Mouse (Mus musculus): ENCODE results near the gene Hyls1. TPM values are rescaled to one million over a fixed set of nuclear protein-coding genes. Genes with fewer than 3 reads are reported as not detected.

Gene Hyls1
- polyA plus RNA-seq, 1 experiment = 2.1 TPM

- Histone ChIP-seq H3K4me1 (no peaks in the 10 kb centered on the region), H3K4me3 (replicated peaks) (no peak overlapping the region), H3K9me3 (no peaks in the 10 kb centered on the region), H3K36me3 (replicated peaks; ENCODE audit: low read length) (no peaks in the 10 kb centered on the region), H3K27me3 (replicated peaks) (peaks cover 12% of the 10 kb centered on the region)
- TF ChIP-seq GATA1 (IDR thresholded peaks at IDR 0.05; ENCODE audit: borderline replicate concordance, low read length) (no peak), FLI1 (IDR thresholded peaks at IDR 0.05; ENCODE audit: low read length) (no peak)
Measured at GRCm38 (mm10) chr9:35529796-35530195, 40.4 kb downstream of the Hyls1 start.

GRCm38 (mm10) chr9:35529141-35529540, 41.1 kb downstream of the Hyls1 start:
- Histone ChIP-seq H3K27me3 (replicated peaks) (peaks cover 10% of the 10 kb centered on the region), H3K4me3 (replicated peaks) (no peak overlapping the region), H3K4me1 (no peaks in the 10 kb centered on the region), H3K36me3 (replicated peaks; ENCODE audit: low read length) (no peaks in the 10 kb centered on the region), H3K9me3 (no peaks in the 10 kb centered on the region)
- no peak for TF ChIP-seq GATA1 (IDR thresholded peaks at IDR 0.05; ENCODE audit: borderline replicate concordance, low read length)

DNA sequence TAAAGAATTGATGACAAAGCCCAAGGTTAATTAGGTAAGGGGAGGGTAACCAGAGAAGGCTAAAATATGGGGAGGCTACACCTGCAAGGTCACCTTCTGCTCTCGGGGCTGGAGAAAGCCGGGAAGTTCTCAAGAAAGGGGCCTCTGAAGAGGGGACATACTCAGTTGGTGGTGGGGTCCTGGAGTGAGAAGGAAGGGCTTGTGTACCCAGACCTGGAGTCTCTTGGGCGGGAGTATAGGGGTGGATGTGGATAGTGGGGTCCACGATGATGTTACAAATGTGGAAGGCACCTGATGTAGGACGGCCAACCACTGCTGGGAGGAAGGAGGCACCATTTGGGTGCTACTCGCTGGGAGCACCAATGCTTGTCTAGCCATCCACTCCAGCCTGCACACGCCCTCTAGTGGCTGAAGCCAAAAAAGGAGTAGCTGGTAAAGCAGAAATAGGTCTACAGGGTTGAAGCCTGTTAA, 46.2 kb downstream of the Hyls1 start:
- TF ChIP-seq GATA1 (IDR thresholded peaks at IDR 0.05; ENCODE audit: borderline replicate concordance, low read length) = no peak
- TF ChIP-seq FLI1 (IDR thresholded peaks at IDR 0.05; ENCODE audit: low read length) = no peak
- Histone ChIP-seq H3K9me3 (no peaks in the 10 kb centered on the region), H3K4me1 (no peaks in the 10 kb centered on the region), H3K36me3 (replicated peaks; ENCODE audit: low read length) (no peaks in the 10 kb centered on the region), H3K4me3 (replicated peaks) (no peak overlapping the region), H3K27me3 (replicated peaks) (peaks cover 19% of the 10 kb centered on the region)

DNA sequence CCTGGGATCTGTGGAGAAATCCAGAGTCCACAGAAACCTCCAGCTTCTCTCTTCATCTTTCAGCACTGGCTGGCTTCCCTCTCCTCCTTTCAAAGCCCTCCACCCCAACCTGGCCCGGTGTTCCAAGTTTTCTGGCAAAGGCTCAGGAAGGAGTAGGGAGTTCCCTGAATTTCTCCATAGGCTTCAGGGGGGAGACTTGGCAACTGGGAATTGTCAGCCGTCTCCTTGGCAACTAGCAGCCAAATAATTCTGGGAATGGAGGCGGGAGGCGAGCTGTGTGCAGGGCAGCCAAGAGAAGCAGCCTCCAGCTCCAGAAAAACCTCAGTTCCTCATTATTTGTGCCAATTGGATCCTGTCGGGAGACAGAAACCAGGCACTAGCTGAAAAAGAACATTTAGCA, 46.7 kb downstream of the Hyls1 start:
- no peaks in the 10 kb centered on the region for H3K4me1 ChIP-seq
- H3K9me3 ChIP-seq = no peaks in the 10 kb centered on the region
- H3K36me3 ChIP-seq (replicated peaks; ENCODE audit: low read length) = no peaks in the 10 kb centered on the region
- no peak for TF ChIP-seq FLI1 (IDR thresholded peaks at IDR 0.05; ENCODE audit: low read length)
- no peak for TF ChIP-seq GATA1 (IDR thresholded peaks at IDR 0.05; ENCODE audit: borderline replicate concordance, low read length)
- H3K27me3 ChIP-seq (replicated peaks) = peaks cover 17% of the 10 kb centered on the region
- no peak overlapping the region for H3K4me3 ChIP-seq (replicated peaks)

DNA sequence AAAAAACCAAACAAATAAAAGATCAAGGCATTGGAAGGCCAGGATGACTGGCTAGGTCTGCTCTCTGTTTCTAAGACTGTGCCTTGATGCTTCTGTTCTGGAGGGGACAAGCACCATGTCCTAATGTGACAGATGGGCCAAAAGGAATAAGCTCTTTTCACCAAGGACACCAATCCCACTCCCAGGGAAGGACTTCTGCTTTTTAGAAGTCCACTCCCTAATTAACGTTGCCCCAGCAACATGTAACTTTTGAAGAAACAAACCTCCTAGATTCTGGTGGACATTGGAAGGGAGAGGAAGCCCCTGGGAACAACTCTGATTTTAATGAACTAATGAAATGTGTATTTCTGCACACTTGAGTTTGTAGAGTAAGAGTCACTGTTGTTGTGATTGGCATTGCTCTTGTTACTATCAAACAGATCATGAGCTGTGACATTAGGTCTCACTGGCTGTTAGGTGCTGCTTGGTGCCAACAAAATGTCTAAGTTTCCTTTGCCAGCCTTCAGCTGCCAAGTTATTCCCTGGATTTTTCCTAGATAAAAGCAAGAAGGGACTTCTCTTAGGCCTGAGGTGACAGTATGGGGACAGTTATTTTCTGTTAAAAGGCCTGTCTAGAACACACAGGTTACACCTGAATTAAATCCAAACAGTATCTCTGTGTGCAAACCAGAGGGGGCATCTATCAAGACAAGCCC, 47.2 kb downstream of the Hyls1 start:
- Histone ChIP-seq H3K27me3 (replicated peaks) (peaks cover 17% of the 10 kb centered on the region), H3K36me3 (replicated peaks; ENCODE audit: low read length) (no peaks in the 10 kb centered on the region), H3K4me1 (no peaks in the 10 kb centered on the region), H3K9me3 (no peaks in the 10 kb centered on the region), H3K4me3 (replicated peaks) (no peak overlapping the region)
- TF ChIP-seq FLI1 (IDR thresholded peaks at IDR 0.05; ENCODE audit: low read length) (no peak), GATA1 (IDR thresholded peaks at IDR 0.05; ENCODE audit: borderline replicate concordance, low read length) (no peak)

GRCm38 (mm10) chr9:35522241-35522640, 48.0 kb downstream of the Hyls1 start:
- H3K4me3 ChIP-seq (replicated peaks) = no peak overlapping the region
- H3K36me3 ChIP-seq (replicated peaks; ENCODE audit: low read length) = no peaks in the 10 kb centered on the region
- TF ChIP-seq GATA1 (IDR thresholded peaks at IDR 0.05; ENCODE audit: borderline replicate concordance, low read length) = no peak

DNA sequence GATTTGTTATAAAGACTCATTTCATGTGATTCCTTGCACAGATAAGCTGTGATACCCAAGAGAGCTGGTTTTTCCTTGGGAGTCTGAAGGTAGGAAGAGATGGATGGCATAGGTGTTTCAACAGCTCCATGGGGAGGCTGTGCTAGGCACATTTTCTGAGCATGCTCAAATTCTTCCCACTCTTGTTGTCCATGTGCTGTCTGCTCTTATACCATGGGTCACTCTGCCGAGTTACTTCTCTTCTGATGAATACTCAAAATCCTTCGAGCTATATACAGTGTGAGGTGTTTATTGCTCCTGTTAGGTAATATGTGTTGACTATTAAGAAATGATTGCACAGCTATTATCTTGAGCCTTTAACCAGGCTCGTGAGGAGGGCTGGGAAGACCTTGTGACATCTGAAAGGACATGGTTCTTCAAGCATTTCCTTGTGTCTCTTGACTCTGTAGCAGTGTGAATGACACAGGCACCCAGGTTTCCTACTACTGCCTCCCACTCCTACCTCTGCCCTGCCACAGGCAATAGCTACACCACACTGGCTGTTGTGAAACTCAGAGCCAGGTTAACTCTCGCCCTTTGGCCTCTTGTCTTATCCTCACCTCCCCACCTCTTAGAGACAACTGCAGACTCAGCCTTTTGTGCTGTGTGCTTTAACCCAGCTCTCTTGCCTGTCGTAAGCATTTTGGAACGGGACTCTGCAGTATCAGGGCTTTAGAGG, 49.4 kb downstream of the Hyls1 start:
- TF ChIP-seq GATA1 (IDR thresholded peaks at IDR 0.05; ENCODE audit: borderline replicate concordance, low read length) (no peak), FLI1 (IDR thresholded peaks at IDR 0.05; ENCODE audit: low read length) (no peak)
- H3K27me3 ChIP-seq (replicated peaks) = peaks cover 17% of the 10 kb centered on the region

More at GRCm38 (mm10) chr9:35522241-35522640, 48.0 kb downstream of the Hyls1 start:
- Histone ChIP-seq H3K9me3 (no peaks in the 10 kb centered on the region), H3K27me3 (replicated peaks) (peaks cover 17% of the 10 kb centered on the region), H3K4me1 (no peaks in the 10 kb centered on the region)

DNA sequence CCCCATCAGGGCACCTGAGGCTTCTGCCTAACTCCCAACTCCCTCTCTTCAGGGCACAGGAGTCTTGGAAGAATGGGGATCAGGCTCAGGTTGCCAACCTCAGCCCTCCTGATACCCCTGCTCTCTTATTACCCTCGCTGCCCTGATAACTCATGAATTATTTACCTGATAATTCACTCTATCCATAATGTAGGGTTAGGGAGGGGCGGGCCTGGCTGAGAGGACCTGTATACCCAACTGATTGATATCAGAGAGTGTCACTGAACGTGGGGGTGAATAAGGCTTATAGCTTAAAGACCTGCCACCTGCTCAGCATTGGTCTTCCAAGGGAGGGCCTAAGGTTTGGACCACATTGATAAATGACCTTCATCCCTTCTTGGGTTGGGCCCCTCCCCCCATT, 52.0 kb downstream of the Hyls1 start, which contains the start of gene Gm1113:
Gm1113 (minus strand) TSS at position 101 of the 400 bp plus-strand sequence.
- H3K9me3 ChIP-seq = no peaks in the 10 kb centered on the region
- H3K4me1 ChIP-seq = no peaks in the 10 kb centered on the region
- TF ChIP-seq FLI1 (IDR thresholded peaks at IDR 0.05; ENCODE audit: low read length) (no peak), GATA1 (IDR thresholded peaks at IDR 0.05; ENCODE audit: borderline replicate concordance, low read length) (no peak)

More for the DNA sequence above, 49.4 kb downstream of the Hyls1 start:
- H3K36me3 ChIP-seq (replicated peaks; ENCODE audit: low read length) = no peaks in the 10 kb centered on the region
- H3K4me1 ChIP-seq = no peaks in the 10 kb centered on the region
- H3K4me3 ChIP-seq (replicated peaks) = no peak overlapping the region
- no peaks in the 10 kb centered on the region for H3K9me3 ChIP-seq

DNA sequence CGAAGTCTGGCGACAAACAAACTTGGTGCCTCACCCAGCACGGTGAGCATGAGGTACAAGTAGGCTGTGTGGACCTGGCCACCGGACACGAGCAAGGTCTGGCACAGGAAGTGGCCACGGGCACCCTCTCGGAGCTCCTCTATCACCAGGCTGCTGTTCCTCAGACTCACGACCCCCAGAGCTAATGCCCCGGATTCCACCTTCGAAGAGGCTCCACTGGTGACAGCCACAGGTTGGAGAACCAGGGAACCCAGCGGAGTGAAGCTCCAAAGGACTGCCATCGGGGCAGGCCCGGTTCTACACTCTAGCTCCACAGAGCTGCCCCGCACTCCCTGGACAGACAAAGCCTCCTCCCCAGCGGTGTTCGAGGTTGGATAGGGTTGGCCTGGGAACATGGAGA, 53.5 kb downstream of the Hyls1 start:
- H3K4me3 ChIP-seq (replicated peaks) = no peak overlapping the region
- H3K36me3 ChIP-seq (replicated peaks; ENCODE audit: low read length) = no peaks in the 10 kb centered on the region
- peaks cover 24% of the 10 kb centered on the region for H3K27me3 ChIP-seq (replicated peaks)
- no peaks in the 10 kb centered on the region for H3K9me3 ChIP-seq
- TF ChIP-seq GATA1 (IDR thresholded peaks at IDR 0.05; ENCODE audit: borderline replicate concordance, low read length) (no peak), FLI1 (IDR thresholded peaks at IDR 0.05; ENCODE audit: low read length) (no peak)
- H3K4me1 ChIP-seq = no peaks in the 10 kb centered on the region

More for the DNA sequence above, 52.0 kb downstream of the Hyls1 start, which contains the start of gene Gm1113:
- H3K27me3 ChIP-seq (replicated peaks) = peaks cover 27% of the 10 kb centered on the region
- H3K4me3 ChIP-seq (replicated peaks) = no peak within 1 kb of the TSS
- no peaks in the 10 kb centered on the region for H3K36me3 ChIP-seq (replicated peaks; ENCODE audit: low read length)

- H3K9me3 ChIP-seq = no peaks in the 10 kb centered on the region
- H3K4me1 ChIP-seq = no peaks in the 10 kb centered on the region
- peaks cover 26% of the 10 kb centered on the region for H3K27me3 ChIP-seq (replicated peaks)
- TF ChIP-seq FLI1 (IDR thresholded peaks at IDR 0.05; ENCODE audit: low read length) (no peak), GATA1 (IDR thresholded peaks at IDR 0.05; ENCODE audit: borderline replicate concordance, low read length) (no peak)
- H3K36me3 ChIP-seq (replicated peaks; ENCODE audit: low read length) = no peaks in the 10 kb centered on the region
- no peak overlapping the region for H3K4me3 ChIP-seq (replicated peaks)
Measured at GRCm38 (mm10) chr9:35516182-35516581, 54.0 kb downstream of the Hyls1 start.

Data from megakaryocyte, embryonic 14.5 days (primary cell).